Mouse (Mus musculus) stomach, embryonic 14.5 days (tissue): ENCODE results near the gene Srxn1. TPM values are rescaled to one million over a fixed set of nuclear protein-coding genes. Genes with fewer than 3 reads are reported as not detected.

Source experiments
- ATAC-seq: fragments of 200-750 bp; cut with Nextera tagmentation; 2 replicates; pipeline ENCODE4 v1.8.0; 2017; ENCODE audit warnings: low read depth, moderate TSS enrichment; ENCODE audit not compliant: insufficient number of reproducible peaks, insufficient read depth, low FRiP score
- H3K27ac ChIP-seq: fragments of 300-500 bp; sonication (generic); 2 replicates; pipeline ENCODE4 v1.5.1; 2014; ENCODE audit warnings: mild to moderate bottlenecking, low read length, moderate library complexity, mixed read lengths
- H3K27me3 ChIP-seq: fragments of 300-500 bp; sonication (generic); 2 replicates; pipeline ENCODE4 v1.6.1; 2014; ENCODE audit warnings: low read length, control low read depth, mixed read lengths; ENCODE audit not compliant: control insufficient read depth, insufficient read depth
- H3K36me3 ChIP-seq: fragments of 300-500 bp; sonication (generic); 2 replicates; pipeline ENCODE4 v1.6.1; 2014; ENCODE audit warnings: mild to moderate bottlenecking, control low read depth, low read length, moderate library complexity, mixed read lengths; ENCODE audit not compliant: control insufficient read depth, insufficient read depth
- H3K4me1 ChIP-seq: fragments of 300-500 bp; sonication (generic); 2 replicates; pipeline ENCODE4 v1.6.1; 2014; ENCODE audit warnings: low read length, control low read depth, mixed read lengths; ENCODE audit not compliant: control insufficient read depth, insufficient read depth
- H3K4me2 ChIP-seq: fragments of 300-500 bp; sonication (generic); replicated peaks from 2 replicates; pipeline ENCODE4 v1.6.1; 2014; ENCODE audit warnings: low read depth, low read length, control low read depth
- H3K4me3 ChIP-seq: fragments of 300-500 bp; sonication (generic); 2 replicates; pipeline ENCODE4 v1.5.1; 2014; ENCODE audit warnings: low read depth, low read length, control low read depth
- H3K9ac ChIP-seq: fragments of 300-500 bp; sonication (generic); replicated peaks from 2 replicates; pipeline ENCODE4 v1.6.1; 2014; ENCODE audit warnings: low read depth, mild to moderate bottlenecking, control low read depth, low read length, moderate library complexity, mixed read lengths
- H3K9me3 ChIP-seq: fragments of 300-500 bp; sonication (generic); 2 replicates; pipeline ENCODE4 v1.6.1; 2016; ENCODE audit warnings: low read depth, low read length, control low read depth; ENCODE audit not compliant: control insufficient read depth
- WGBS: fragments of 180-500 bp; shearing (Covaris S2); extraction: QIAGEN DNeasy Blood & Tissue Kit; methylation state at CpG from one replicate; pipeline ENCODE4 v1.1.7; 2014; 5-methylcytosine and 5-hydroxymethylcytosine counted together
- polyA plus RNA-seq: library from polyadenylated mRNA; unstranded; fragments of >200 nt; fragmentation: Nextera tagmentation; extraction: Ambion mirVana; gene quantifications from 2 replicates; pipeline ENCODE4 v1.2.1, GENCODE M21; 2014

The Srxn1 gene
- polyA plus RNA-seq, 1 experiment from 2014 or later = 7.6 TPM

- Histone ChIP-seq H3K9ac (peak overlapping the region; percentile 55; the same call in 1 of the 2 replicates), H3K27ac (no peak overlapping the region), H3K4me2 (peak overlapping the region; percentile 85), H3K9me3 (no peaks in the 10 kb centered on the region), H3K27me3 (no peaks in the 10 kb centered on the region), H3K4me1 (no peaks in the 10 kb centered on the region), H3K36me3 (no peaks in the 10 kb centered on the region), H3K4me3 (peak overlapping the region; percentile 64)
- WGBS = 85% methylated on average over 3 of the region's 3 CpGs
- no peak for ATAC-seq
Observed at GRCm38 (mm10) chr2:152106225-152106595, 894 bp downstream of the Srxn1 start.

GRCm38 (mm10) chr2:152106597-152106996 lies 1.3 kb downstream of the Srxn1 start:
- Histone ChIP-seq H3K27ac (no peak overlapping the region), H3K4me3 (0 out of 2 replicates have a peak overlapping the region, but pooled peaks have one; percentile 64), H3K9me3 (no peaks in the 10 kb centered on the region), H3K36me3 (no peaks in the 10 kb centered on the region), H3K27me3 (no peaks in the 10 kb centered on the region), H3K4me2 (no peak overlapping the region), H3K4me1 (no peaks in the 10 kb centered on the region), H3K9ac (no peak overlapping the region)
- ATAC-seq = no peak
- 90% methylated on average over 10 of the region's 10 CpGs for WGBS

- no peak overlapping the region for H3K4me2 ChIP-seq
- H3K9ac ChIP-seq = no peak overlapping the region
- no peaks in the 10 kb centered on the region for H3K36me3 ChIP-seq
- H3K4me3 ChIP-seq = no peak overlapping the region
- no peaks in the 10 kb centered on the region for H3K9me3 ChIP-seq
- H3K27me3 ChIP-seq = no peaks in the 10 kb centered on the region
- H3K27ac ChIP-seq = no peak overlapping the region
- WGBS = 74% methylated on average over 7 of the region's 7 CpGs
- no peak for ATAC-seq
- no peaks in the 10 kb centered on the region for H3K4me1 ChIP-seq
Observed at GRCm38 (mm10) chr2:152108702-152109101, 3.4 kb downstream of the Srxn1 start.

- H3K27me3 ChIP-seq = no peaks in the 10 kb centered on the region
- no peak overlapping the region for H3K4me2 ChIP-seq
- WGBS = 88% methylated on average over 5 of the region's 5 CpGs
- no peak overlapping the region for H3K4me3 ChIP-seq
- H3K4me1 ChIP-seq = 0 out of 2 replicates have a peak, but pooled peaks cover 1% of the 10 kb centered on the region
- H3K27ac ChIP-seq = no peak overlapping the region
- H3K9me3 ChIP-seq = no peaks in the 10 kb centered on the region
- ATAC-seq = no peak
- H3K36me3 ChIP-seq = no peaks in the 10 kb centered on the region
- H3K9ac ChIP-seq = no peak overlapping the region
Observed at GRCm38 (mm10) chr2:152109386-152109785, 4.1 kb downstream of the Srxn1 start.

- Histone ChIP-seq H3K36me3 (no peaks in the 10 kb centered on the region), H3K9me3 (no peaks in the 10 kb centered on the region), H3K4me2 (no peak overlapping the region), H3K27me3 (no peaks in the 10 kb centered on the region), H3K27ac (no peak overlapping the region), H3K9ac (no peak overlapping the region), H3K4me1 (peaks cover 7% of the 10 kb centered on the region; the same call in 1 of the 2 replicates), H3K4me3 (no peak overlapping the region)
- WGBS = 55% methylated on average over 2 of the region's 2 CpGs
- no peak for ATAC-seq
Observed at GRCm38 (mm10) chr2:152111311-152111710, 6.0 kb downstream of the Srxn1 start.

GRCm38 (mm10) chr2:152111920-152112319 lies 6.6 kb downstream of the Srxn1 start:
- Histone ChIP-seq H3K4me3 (no peak overlapping the region), H3K36me3 (no peaks in the 10 kb centered on the region), H3K4me1 (peaks cover 7% of the 10 kb centered on the region; the same call in 1 of the 2 replicates), H3K9me3 (no peaks in the 10 kb centered on the region), H3K9ac (no peak overlapping the region), H3K4me2 (no peak overlapping the region), H3K27ac (no peak overlapping the region), H3K27me3 (no peaks in the 10 kb centered on the region)
- WGBS = 4% methylated on average over 7 of the region's 7 CpGs
- ATAC-seq = peak; percentile 87

- WGBS = 91% methylated on average over 5 of the region's 5 CpGs
- Histone ChIP-seq H3K4me3 (no peak overlapping the region), H3K9me3 (no peaks in the 10 kb centered on the region), H3K27me3 (no peaks in the 10 kb centered on the region), H3K4me1 (peaks cover 7% of the 10 kb centered on the region; the same call in 1 of the 2 replicates), H3K9ac (no peak overlapping the region), H3K4me2 (no peak overlapping the region), H3K36me3 (no peaks in the 10 kb centered on the region), H3K27ac (no peak overlapping the region)
- ATAC-seq = no peak
Observed at GRCm38 (mm10) chr2:152112490-152112889, 7.2 kb downstream of the Srxn1 start.

GRCm38 (mm10) chr2:152112970-152113369 lies 7.7 kb downstream of the Srxn1 start:
- H3K27me3 ChIP-seq = no peaks in the 10 kb centered on the region
- no peaks in the 10 kb centered on the region for H3K9me3 ChIP-seq
- H3K4me2 ChIP-seq = no peak overlapping the region
- no peak overlapping the region for H3K9ac ChIP-seq
- no peak overlapping the region for H3K4me3 ChIP-seq
- ATAC-seq = no peak
- no peak overlapping the region for H3K27ac ChIP-seq
- no peaks in the 10 kb centered on the region for H3K36me3 ChIP-seq
- WGBS = 70% methylated on average over 10 of the region's 10 CpGs
- H3K4me1 ChIP-seq = peaks cover 7% of the 10 kb centered on the region; the same call in 1 of the 2 replicates
